15 mouse cellular contexts compared by ENCODE assay signal in the genomic region with DNA sequence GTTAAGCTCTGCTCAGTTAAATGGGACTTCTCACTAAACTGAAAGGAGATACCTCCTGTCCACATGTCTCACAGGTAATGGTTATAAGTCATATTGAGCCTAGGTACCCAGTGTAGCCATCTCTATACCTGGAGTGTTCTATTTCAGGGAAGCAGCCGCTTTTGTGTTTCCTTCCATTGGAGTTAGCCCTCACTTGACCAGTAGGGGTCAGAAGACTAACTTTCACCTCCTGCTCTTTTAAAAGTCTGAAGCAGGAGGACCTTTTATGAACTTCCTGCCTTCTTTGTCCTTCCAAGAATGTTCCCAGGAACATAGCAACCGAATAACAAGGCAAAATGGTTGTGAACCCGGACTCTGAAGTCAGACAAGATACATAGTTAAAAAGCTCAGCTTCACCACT.
DNase-seq lines count a peak whose midpoint lies in the region; ATAC-seq and TF ChIP-seq lines count a peak whose summit lies in the region.
"Had no signal": no experiment of that assay in that cellular context is flagged by ENCODE, and none has a peak within 500 bp of the region (broad histone marks: within the 10 kb centered on the region; RNA-seq: fewer than 3 reads in every experiment).

No protein-coding gene starts in this region.

- no peak overlapping the region for H3K9ac ChIP-seq in liver, postnatal 0 days (replicated peaks)
- no peak overlapping the region for H3K9ac ChIP-seq in liver, embryonic 12.5 days
- H3K9ac ChIP-seq: embryonic facial prominence, embryonic 12.5 days; hindbrain, embryonic 14.5 days; limb, embryonic 12.5 days; neural tube, embryonic 13.5 days had no signal

- CTCF ChIA-PET in Patski (lab: Charles Lee), result interaction anchor here (1.4 kb wide), 1 partner anchor 12 kb away, joined by 3 read pairs; no protein-coding TSS in a partner anchor

- H3K27me3 ChIP-seq in liver, postnatal 0 days (ENCODE audit: insufficient read depth, low read length), result no peaks in the 10 kb centered on the region
- H3K27me3 ChIP-seq in liver, embryonic 12.5 days (replicated peaks), result no peaks in the 10 kb centered on the region
- no peaks in the 10 kb centered on the region for H3K27me3 ChIP-seq in Patski
- H3K27me3 ChIP-seq in splenic B cell, adult 2 months (ENCODE audit: control insufficient read depth, insufficient read depth, low read length, poor library complexity, severe bottlenecking), result no peaks in the 10 kb centered on the region
- H3K27me3 ChIP-seq: embryonic facial prominence, embryonic 12.5 days; limb, embryonic 12.5 days; neural tube, embryonic 13.5 days had no signal

- H3K36me3 ChIP-seq in liver, postnatal 0 days (replicated peaks; ENCODE audit: insufficient read depth, low read length), result no peaks in the 10 kb centered on the region
- no peaks in the 10 kb centered on the region for H3K36me3 ChIP-seq in liver, embryonic 12.5 days
- H3K36me3 ChIP-seq in splenic B cell, adult 2 months (ENCODE audit: control insufficient read depth, insufficient read depth, low read length, poor library complexity, severe bottlenecking), result peaks cover 2% of the 10 kb centered on the region
- H3K36me3 ChIP-seq: embryonic facial prominence, embryonic 12.5 days; neural tube, embryonic 13.5 days had no signal

- no peaks in the 10 kb centered on the region for H3K4me1 ChIP-seq in liver, postnatal 0 days (ENCODE audit: insufficient read depth)
- H3K4me1 ChIP-seq in liver, embryonic 12.5 days, result no peaks in the 10 kb centered on the region

- H3K4me3 ChIP-seq in gastrocnemius, adult 2 months, result no peak overlapping the region
- no peak overlapping the region for H3K4me3 ChIP-seq in liver, postnatal 0 days (ENCODE audit: low read depth, low read length)
- no peak overlapping the region for H3K4me3 ChIP-seq in liver, embryonic 12.5 days
- H3K4me3 ChIP-seq: embryonic facial prominence, embryonic 12.5 days; limb, embryonic 12.5 days; neural tube, embryonic 13.5 days had no signal

- no peak for TF ChIP-seq EP300 in liver, postnatal 0 days (IDR thresholded peaks at IDR 0.05; ENCODE audit: low read depth)

- H3K9me3 ChIP-seq in liver, postnatal 0 days (ENCODE audit: low read length), result no peaks in the 10 kb centered on the region
- no peaks in the 10 kb centered on the region for H3K9me3 ChIP-seq in liver, embryonic 12.5 days (replicated peaks)
- H3K9me3 ChIP-seq: embryonic facial prominence, embryonic 12.5 days; limb, embryonic 12.5 days; neural tube, embryonic 13.5 days had no signal

- in situ Hi-C loops in Patski (cut with MboI; ENCODE audit: low pct_unique_long_range_greater_than_20kb), result no loop called here

- H3K4me2 ChIP-seq in liver, postnatal 0 days (ENCODE audit: low read depth, low read length), result no peak overlapping the region
- H3K4me2 ChIP-seq in liver, embryonic 12.5 days, result no peak overlapping the region
- H3K4me2 ChIP-seq: embryonic facial prominence, embryonic 12.5 days; hindbrain, embryonic 14.5 days; limb, embryonic 12.5 days; neural tube, embryonic 13.5 days had no signal

- intact Hi-C loops in gastrocnemius, adult 2 months (cut with DNase I), result loop anchor here (10.0 kb wide), 1 partner anchor 230 kb away; no protein-coding TSS in a partner anchor
- intact Hi-C loops in gastrocnemius, postnatal 36 days (cut with DNase I), result loop anchor here (10.0 kb wide), 1 partner anchor 230 kb away; no protein-coding TSS in a partner anchor
- intact Hi-C loops in left cerebral cortex, postnatal 25 days (cut with DNase I), result no loop called here

- ATAC-seq in liver, postnatal 0 days, result no peak
- no peak for ATAC-seq in liver, embryonic 12.5 days
- ATAC-seq in Patski, result no peak
- ATAC-seq: forebrain, embryonic 14.5 days had no signal

- DNase-seq in gastrocnemius, adult 2 months, result no peak
- no peak for DNase-seq in gastrocnemius, postnatal 36 days
- no peak for DNase-seq in liver, postnatal 0 days
- no peak for DNase-seq in Patski (ENCODE audit: low read depth, low spot score)
- peak; percentile 59 for DNase-seq in splenic B cell, adult 2 months (ENCODE audit: low read depth, low spot score)
- DNase-seq in adrenal gland, adult 18-20 months (ENCODE audit: low spot score in 2 of 2), result no peak
- DNase-seq in left cerebral cortex, postnatal 25 days (ENCODE audit: low spot score in 2 of 2), result no peak
- DNase-seq: cerebellum, adult 11 months; right cerebral cortex, postnatal 4 days had no signal

- POLR2A ChIA-PET in Patski (lab: Charles Lee), result no interaction called here

- no peak overlapping the region for H3K27ac ChIP-seq in gastrocnemius, adult 2 months
- H3K27ac ChIP-seq in liver, postnatal 0 days (ENCODE audit: low read depth), result no peak overlapping the region
- no peak overlapping the region for H3K27ac ChIP-seq in liver, embryonic 12.5 days
- H3K27ac ChIP-seq: embryonic facial prominence, embryonic 12.5 days; hindbrain, embryonic 14.5 days; limb, embryonic 12.5 days; neural tube, embryonic 13.5 days had no signal

- peak; percentile 54 for TF ChIP-seq CTCF in gastrocnemius, adult 2 months (IDR thresholded peaks at IDR 0.05)
- peak; percentile 58 for TF ChIP-seq CTCF in liver, postnatal 0 days (IDR thresholded peaks at IDR 0.05; ENCODE audit: low read depth)
- peak; percentile 40 for TF ChIP-seq CTCF in Patski (IDR thresholded peaks at IDR 0.05)

- WGBS in liver, postnatal 0 days (ENCODE audit: insufficient replicate concordance), result 44% methylated on average over 3 of the region's 3 CpGs
- 32% methylated on average over 3 of the region's 3 CpGs for WGBS in liver, embryonic 12.5 days (ENCODE audit: insufficient replicate concordance)
